Mouse (Mus musculus): Measurements from ENCODE around the gene Ephb1.
A peak's percentile ranks its signal among the peaks of the same experiment; 100 is the strongest.

Ephb1 gene

DNA sequence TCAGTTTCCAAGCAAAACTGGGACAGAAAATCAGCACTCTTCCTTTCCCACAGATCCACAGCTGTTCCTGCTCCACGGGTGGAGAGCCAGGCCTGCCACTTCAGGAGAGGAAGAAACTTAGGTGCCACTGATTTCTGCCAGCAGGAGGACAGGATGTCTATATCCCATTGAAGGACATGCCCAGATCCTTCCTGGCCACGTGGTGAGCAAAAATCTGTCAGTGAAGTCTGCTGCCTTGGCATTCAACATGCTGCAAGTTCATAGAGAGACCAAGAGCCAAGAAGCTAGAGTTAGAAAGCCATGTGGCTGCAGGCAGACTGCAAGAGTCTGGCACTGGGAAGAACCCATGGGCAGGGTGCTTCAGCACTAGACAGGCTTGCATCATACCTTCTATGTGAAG is 471.2 kb downstream of the Ephb1 start:
- peak; percentile 56 for DNase-seq

- DNase-seq, result no peak
Observed at GRCm38 (mm10) chr9:101877109-101877987, 477.1 kb downstream of the Ephb1 start.

DNA sequence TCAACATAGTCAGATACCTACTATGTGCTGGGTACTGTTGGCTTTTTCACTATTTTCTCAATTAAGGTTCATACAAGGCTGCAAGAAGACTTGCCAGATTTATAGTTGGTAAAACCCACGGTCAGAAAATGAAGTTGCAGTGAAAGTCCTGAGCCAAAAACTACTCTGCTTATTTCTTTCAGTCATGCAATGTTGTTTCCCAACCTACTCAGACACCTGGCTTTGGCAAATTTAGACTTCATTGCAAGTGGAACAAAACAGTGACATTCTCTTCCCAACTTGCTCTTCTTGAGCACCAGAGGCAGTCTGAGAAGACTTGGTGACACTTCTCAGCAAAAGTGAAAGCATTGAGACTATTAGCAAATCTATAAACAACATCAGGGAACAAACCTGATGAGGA is 479.2 kb downstream of the Ephb1 start:
- DNase-seq, result no peak
